Comparison of ENCODE assay signal across 9 mouse cellular contexts in the genomic region with DNA sequence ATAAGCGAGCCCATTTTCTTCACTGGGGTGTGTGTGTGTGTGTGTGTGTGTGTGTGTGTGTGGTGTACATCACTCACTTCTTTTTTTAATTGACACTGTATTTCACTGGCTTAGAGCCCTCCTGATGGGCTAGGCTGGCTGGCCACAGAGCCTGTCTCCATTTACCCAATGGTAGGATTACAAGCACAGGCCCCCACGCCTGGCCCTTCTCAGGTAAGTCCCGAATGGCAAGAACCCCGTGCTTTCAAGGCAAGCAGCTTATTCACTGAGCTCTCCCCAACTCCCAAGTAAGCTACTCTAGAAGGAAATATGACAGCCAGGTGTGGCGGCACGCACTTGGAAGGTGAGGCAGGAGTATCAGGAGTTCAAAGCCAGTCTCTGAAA.
DNase-seq lines count a peak whose midpoint lies in the region; ATAC-seq lines count a peak whose summit lies in the region.
"Had no signal": no experiment of that assay in that cellular context is flagged by ENCODE, and none has a peak within 500 bp of the region (broad histone marks: within the 10 kb centered on the region; RNA-seq: fewer than 3 reads in every experiment).

No protein-coding gene starts in this region.

- H3K4me1 ChIP-seq in hindbrain, embryonic 12.5 days, result peaks cover 9% of the 10 kb centered on the region; the same call in 1 of the 2 replicates
- peaks cover 20% of the 10 kb centered on the region for H3K4me1 ChIP-seq in hindbrain, embryonic 10.5 days (replicated peaks)
- H3K4me1 ChIP-seq in midbrain, embryonic 10.5 days, result peaks cover 16% of the 10 kb centered on the region
- H3K4me1 ChIP-seq in midbrain, embryonic 16.5 days (ENCODE audit: control insufficient read depth, insufficient read depth, low read length), result peaks cover 6% of the 10 kb centered on the region; the same call in 1 of the 2 replicates
- peaks cover 8% of the 10 kb centered on the region for H3K4me1 ChIP-seq in liver, embryonic 12.5 days
- no peaks in the 10 kb centered on the region; the same call in 1 of the 2 replicates for H3K4me1 ChIP-seq in stomach, embryonic 16.5 days (ENCODE audit: control insufficient read depth, insufficient read depth, low read length)

- ATAC-seq in hindbrain, embryonic 12.5 days (ENCODE audit: low FRiP score), result 0 out of 2 replicates have a peak, but pooled peaks have one; percentile 7
- ATAC-seq in midbrain, embryonic 16.5 days, result no peak
- ATAC-seq in liver, embryonic 12.5 days, result no peak
- no peak for ATAC-seq in stomach, embryonic 16.5 days (ENCODE audit: insufficient read depth, low FRiP score)

- H3K4me3 ChIP-seq in hindbrain, embryonic 12.5 days, result no peak overlapping the region
- no peak overlapping the region for H3K4me3 ChIP-seq in hindbrain, embryonic 10.5 days
- H3K4me3 ChIP-seq in midbrain, embryonic 10.5 days, result peak overlapping the region; percentile 28
- no peak overlapping the region for H3K4me3 ChIP-seq in midbrain, embryonic 16.5 days (ENCODE audit: low read depth, low read length)
- H3K4me3 ChIP-seq in liver, embryonic 12.5 days, result no peak overlapping the region
- H3K4me3 ChIP-seq in stomach, embryonic 16.5 days (replicated peaks; ENCODE audit: low read length), result no peak overlapping the region
- H3K4me3 ChIP-seq: neural tube, embryonic 13.5 days had no signal

- 74% methylated on average over 6 of the region's 6 CpGs for WGBS in hindbrain, embryonic 12.5 days
- WGBS in hindbrain, embryonic 10.5 days, result 69% methylated on average over 6 of the region's 6 CpGs
- WGBS in midbrain, embryonic 10.5 days, result 79% methylated on average over 6 of the region's 6 CpGs
- WGBS in midbrain, embryonic 16.5 days, result 73% methylated on average over 6 of the region's 6 CpGs
- WGBS in liver, embryonic 12.5 days (ENCODE audit: insufficient replicate concordance), result 66% methylated on average over 6 of the region's 6 CpGs
- WGBS in stomach, embryonic 16.5 days, result 72% methylated on average over 6 of the region's 6 CpGs

- no peak for DNase-seq in hindbrain, embryonic 10.5 days (ENCODE audit: low spot score)
- no peak for DNase-seq in midbrain, embryonic 10.5 days (ENCODE audit: low spot score)
- DNase-seq in layer of hippocampus, adult 9-11 months, result no peak

- no peak overlapping the region for H3K9ac ChIP-seq in hindbrain, embryonic 12.5 days
- H3K9ac ChIP-seq in midbrain, embryonic 16.5 days (ENCODE audit: low read depth, low read length), result no peak overlapping the region
- H3K9ac ChIP-seq in liver, embryonic 12.5 days, result 0 out of 2 replicates have a peak overlapping the region, but pooled peaks have one; percentile 6
- H3K9ac ChIP-seq in stomach, embryonic 16.5 days (ENCODE audit: low read length), result no peak overlapping the region
- H3K9ac ChIP-seq: neural tube, embryonic 13.5 days had no signal

- no peak overlapping the region for H3K27ac ChIP-seq in hindbrain, embryonic 12.5 days
- no peak overlapping the region for H3K27ac ChIP-seq in hindbrain, embryonic 10.5 days
- no peak overlapping the region for H3K27ac ChIP-seq in midbrain, embryonic 10.5 days (replicated peaks)
- no peak overlapping the region for H3K27ac ChIP-seq in midbrain, embryonic 16.5 days (ENCODE audit: low read length)
- no peak overlapping the region for H3K27ac ChIP-seq in liver, embryonic 12.5 days
- H3K27ac ChIP-seq in stomach, embryonic 16.5 days (ENCODE audit: low read length), result no peak overlapping the region

- H3K4me2 ChIP-seq in hindbrain, embryonic 12.5 days (replicated peaks), result peak overlapping the region; percentile 23; the same call in 1 of the 2 replicates
- no peak overlapping the region for H3K4me2 ChIP-seq in midbrain, embryonic 16.5 days (ENCODE audit: low read length)
- H3K4me2 ChIP-seq in liver, embryonic 12.5 days, result peak overlapping the region; percentile 60
- H3K4me2 ChIP-seq in stomach, embryonic 16.5 days (ENCODE audit: low read depth, low read length), result peak overlapping the region; percentile 46

- no peaks in the 10 kb centered on the region for H3K27me3 ChIP-seq in hindbrain, embryonic 12.5 days
- H3K27me3 ChIP-seq in hindbrain, embryonic 10.5 days (ENCODE audit: insufficient read depth, poor library complexity, severe bottlenecking), result no peaks in the 10 kb centered on the region
- no peaks in the 10 kb centered on the region for H3K27me3 ChIP-seq in midbrain, embryonic 10.5 days (ENCODE audit: low read depth, poor library complexity, severe bottlenecking)
- no peaks in the 10 kb centered on the region for H3K27me3 ChIP-seq in midbrain, embryonic 16.5 days (ENCODE audit: control insufficient read depth, insufficient read depth, low read depth, low read length)
- H3K27me3 ChIP-seq in liver, embryonic 12.5 days (replicated peaks), result no peaks in the 10 kb centered on the region
- H3K27me3 ChIP-seq in stomach, embryonic 16.5 days (ENCODE audit: control insufficient read depth, insufficient read depth, low read length), result no peaks in the 10 kb centered on the region
- H3K27me3 ChIP-seq: megakaryocyte, embryonic 14.5 days; neural tube, embryonic 13.5 days had no signal

- no peaks in the 10 kb centered on the region for H3K36me3 ChIP-seq in hindbrain, embryonic 12.5 days
- H3K36me3 ChIP-seq in hindbrain, embryonic 10.5 days, result no peaks in the 10 kb centered on the region
- H3K36me3 ChIP-seq in midbrain, embryonic 10.5 days, result no peaks in the 10 kb centered on the region
- H3K36me3 ChIP-seq in midbrain, embryonic 16.5 days (ENCODE audit: control insufficient read depth, insufficient read depth, low read length), result no peaks in the 10 kb centered on the region
- no peaks in the 10 kb centered on the region for H3K36me3 ChIP-seq in liver, embryonic 12.5 days
- no peaks in the 10 kb centered on the region for H3K36me3 ChIP-seq in stomach, embryonic 16.5 days (ENCODE audit: control insufficient read depth, insufficient read depth, low read length)
- H3K36me3 ChIP-seq: neural tube, embryonic 13.5 days had no signal

- no peaks in the 10 kb centered on the region for H3K9me3 ChIP-seq in hindbrain, embryonic 12.5 days (replicated peaks)
- H3K9me3 ChIP-seq in hindbrain, embryonic 10.5 days, result no peaks in the 10 kb centered on the region
- H3K9me3 ChIP-seq in midbrain, embryonic 10.5 days (replicated peaks), result no peaks in the 10 kb centered on the region
- H3K9me3 ChIP-seq in midbrain, embryonic 16.5 days (replicated peaks; ENCODE audit: control insufficient read depth, low read length, poor library complexity, severe bottlenecking), result no peaks in the 10 kb centered on the region
- H3K9me3 ChIP-seq in liver, embryonic 12.5 days (replicated peaks), result no peaks in the 10 kb centered on the region
- no peaks in the 10 kb centered on the region for H3K9me3 ChIP-seq in stomach, embryonic 16.5 days (replicated peaks; ENCODE audit: control insufficient read depth, low read length)
- H3K9me3 ChIP-seq: megakaryocyte, embryonic 14.5 days; neural tube, embryonic 13.5 days had no signal
